Mouse (Mus musculus): ENCODE results near the gene Slc35b2.

Slc35b2 gene

DNA sequence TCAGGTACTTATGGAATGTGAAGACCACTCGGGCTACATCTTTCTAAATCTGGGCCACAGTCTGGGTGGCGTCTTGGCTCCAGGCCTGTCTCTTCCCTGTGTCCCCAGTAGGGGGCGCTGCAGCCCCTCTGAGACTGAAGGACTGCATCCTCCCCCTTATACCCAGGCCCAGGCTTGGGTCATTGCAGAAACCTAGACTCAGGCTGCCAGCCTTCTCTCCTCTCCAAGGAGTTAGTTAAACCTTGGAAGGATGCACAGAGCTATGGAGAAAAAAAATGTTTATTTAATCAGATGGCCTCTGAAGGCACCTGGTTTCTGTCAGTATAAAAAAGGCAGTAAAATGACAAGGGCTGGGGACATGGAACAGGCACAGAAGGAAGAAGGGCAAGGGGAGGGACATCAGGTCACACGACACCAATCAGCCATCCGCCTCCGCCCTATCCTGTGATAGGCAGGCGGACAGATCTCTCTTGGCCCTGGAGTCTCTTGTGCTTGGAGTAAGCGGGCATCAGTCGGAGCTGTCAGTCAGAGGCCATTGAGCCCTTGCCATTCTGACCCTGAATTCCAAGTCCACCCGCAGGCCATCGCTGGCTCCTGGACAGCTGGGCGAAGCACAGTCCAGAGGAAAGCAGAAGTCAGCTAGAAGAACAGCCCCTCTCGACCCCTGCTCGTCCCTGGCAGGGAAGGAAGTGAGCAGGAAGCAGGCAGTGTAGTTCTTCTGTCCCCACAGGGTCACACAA lies 21.4 kb downstream of the Slc35b2 start:
- peak; percentile 79 for DNase-seq

DNA sequence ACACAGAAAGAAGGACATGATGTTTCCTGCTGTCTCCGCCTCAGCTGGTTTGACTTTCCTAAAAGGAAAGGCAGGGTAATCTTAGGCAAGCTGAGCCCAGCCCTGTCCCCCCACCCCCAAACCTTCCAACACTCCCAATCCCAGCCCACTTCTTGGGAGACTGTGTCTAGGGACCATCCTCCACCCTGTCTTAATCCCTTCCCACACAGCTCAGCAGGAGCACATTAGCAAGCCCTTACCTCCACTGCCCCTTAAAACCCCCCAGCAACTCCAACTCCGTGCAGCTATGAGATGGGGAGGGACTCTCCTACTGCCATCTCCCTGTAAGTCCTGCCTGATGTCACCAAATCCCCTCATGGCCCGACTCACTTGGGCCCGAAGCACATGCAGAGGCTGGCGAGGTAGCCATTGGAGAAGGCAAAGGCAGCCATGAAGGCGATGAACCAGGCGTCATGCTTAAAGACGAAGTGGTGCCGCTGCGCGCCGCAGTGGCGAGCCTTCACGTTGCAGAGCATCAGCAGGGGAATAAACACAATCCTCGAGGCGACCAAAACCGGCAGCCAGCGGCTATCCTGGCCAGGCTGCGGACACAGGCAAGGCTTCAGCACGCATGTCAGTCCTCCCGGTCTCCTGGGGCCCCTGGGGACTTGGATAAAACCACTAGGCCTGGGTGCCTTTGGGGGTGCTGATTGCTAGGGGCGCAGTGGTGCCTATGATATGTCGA lies 22.2 kb downstream of the Slc35b2 start:
- DNase-seq = peak; percentile 17

DNA sequence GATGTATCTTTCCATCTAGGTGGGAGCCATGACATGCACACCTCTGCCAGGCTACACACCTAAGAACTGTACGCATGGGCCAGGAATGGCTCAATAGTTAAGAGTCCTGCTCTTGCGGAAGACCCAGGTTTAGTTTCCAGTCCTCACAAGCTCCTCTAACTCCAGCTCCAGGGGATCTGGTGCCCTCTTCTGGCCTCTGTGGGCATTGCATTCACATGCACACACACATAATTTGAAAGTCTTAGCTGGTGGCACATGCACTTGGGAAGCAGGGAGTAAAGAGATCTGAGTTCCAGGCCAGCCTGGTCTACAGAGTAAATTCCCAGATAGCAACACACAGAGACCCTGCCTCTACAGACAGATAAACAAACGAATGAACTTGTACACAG lies 22.8 kb downstream of the Slc35b2 start:
- DNase-seq = peak; percentile 34

DNA sequence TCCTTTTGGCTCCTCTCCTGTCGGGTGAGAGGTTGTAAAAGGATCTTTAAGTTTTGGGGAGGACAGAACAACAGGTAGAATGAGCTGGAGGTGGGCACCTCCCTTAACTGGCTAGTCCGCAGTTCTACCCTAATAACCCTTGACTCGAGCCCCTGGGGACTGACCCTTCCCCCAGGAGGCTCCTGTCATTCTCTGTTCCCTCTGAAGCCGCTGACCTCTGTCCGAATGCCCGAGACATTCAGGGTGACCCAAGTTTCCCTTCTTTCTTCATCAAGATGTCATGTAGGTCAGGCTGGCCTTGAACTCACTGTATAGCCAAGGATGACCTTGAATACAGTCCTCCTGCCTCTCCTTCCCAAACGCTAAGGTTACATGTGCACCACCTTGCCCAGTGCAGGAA lies 24.7 kb downstream of the Slc35b2 start:
- peak; percentile 5 for DNase-seq

DNA sequence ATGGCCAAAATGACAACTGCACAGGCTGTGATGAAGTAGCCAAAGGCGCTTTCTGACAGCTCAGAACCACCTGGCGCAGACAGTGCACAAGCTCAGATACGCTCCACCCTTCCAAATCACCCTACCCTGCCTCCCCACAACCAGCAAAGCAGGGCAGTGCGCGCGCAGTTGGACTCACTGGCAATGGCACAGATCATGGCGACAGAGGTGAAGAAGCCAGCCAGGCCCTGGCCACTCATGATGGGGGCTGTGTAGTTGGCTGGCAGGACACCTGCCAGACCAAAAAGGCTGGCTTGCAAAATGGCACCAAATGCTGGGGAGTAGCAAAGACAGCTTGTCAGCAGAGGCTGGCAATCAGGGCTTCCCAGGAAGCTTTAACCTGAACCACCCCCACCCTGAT lies 25.6 kb downstream of the Slc35b2 start:
- DNase-seq = peak; percentile 49

DNA sequence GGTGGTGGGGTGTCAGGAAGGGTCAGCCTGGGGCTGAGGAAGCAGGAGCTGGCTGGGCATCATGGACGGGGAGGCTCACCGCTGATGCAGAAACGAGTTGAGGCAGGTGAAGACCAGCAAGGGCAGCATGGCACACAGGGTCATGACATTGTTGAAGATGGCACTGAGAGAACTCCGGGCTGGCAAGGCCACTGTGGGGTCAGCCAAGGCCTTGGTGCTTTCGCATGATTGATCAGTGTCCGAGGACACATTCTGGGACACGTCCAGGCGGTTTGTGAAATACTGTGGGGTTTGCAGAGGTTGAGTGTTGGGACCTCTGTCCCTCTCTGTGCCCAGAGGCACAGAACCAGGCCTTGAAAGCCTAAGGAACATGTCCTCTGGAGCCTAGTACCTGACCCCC lies 26.2 kb downstream of the Slc35b2 start:
- peak; percentile 19 for DNase-seq

DNA sequence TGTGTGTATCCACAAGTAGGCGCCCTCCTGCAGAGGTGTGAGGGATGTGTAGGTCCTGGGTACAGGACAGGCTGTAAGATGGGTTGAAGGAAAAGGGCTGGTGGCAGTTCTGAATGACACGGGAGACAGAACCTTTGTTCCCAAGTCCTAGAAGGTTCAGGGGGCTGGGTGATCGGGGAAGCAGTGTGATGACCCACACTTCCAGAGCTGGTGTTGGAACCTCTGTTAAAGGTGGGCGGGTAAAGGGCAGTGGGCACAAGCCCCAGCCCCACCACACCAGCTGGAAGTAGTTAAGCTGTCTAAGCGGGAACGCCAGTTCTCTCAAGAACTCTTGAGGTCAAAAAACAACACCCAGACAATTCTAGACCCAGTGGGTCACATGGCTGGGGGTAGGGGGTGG lies 26.7 kb downstream of the Slc35b2 start:
- peak; percentile 8 for DNase-seq

DNA sequence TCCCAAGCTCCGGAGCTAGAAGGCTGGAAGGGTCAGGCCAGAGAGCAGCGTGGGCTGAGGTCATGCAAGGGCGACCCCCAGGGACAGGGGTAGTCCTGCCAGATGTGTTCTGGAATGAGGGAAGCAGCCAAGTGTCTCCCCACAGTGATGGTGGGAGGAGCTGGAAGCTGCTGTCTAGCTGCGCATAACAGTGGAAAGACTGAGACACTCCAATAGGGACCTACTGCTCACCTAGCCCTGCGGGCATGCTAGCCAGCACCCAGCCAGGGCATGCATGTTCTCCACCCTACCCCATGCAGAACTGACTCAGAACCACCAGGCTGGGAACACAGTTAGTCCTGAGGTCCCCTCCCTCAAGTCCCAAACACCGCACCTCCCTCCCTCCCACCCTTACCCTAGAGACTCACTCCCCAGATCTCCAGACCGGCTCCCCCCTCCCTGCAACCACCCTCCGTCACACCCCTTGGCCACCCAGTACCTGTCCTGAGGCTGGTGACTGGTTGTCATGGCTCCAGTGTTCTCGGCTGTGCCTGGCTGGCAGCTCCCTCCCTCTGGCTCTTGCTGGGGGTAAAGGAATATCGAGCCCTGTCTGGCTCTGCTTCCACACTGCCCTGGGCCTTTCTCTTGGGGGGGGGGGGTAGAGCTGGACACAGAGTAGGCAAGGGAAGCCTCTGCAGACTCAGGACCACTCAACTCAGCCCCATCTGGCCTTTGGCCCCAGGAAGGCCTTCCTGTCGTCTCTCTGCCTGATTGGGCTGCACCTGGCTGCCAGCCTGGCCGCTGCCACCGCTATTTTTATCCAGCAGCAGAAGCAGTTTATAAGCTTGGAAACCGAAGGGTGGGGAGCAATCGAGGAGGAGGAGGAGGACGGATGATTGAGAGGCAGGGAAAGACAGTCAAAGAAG lies 28.3 kb downstream of the Slc35b2 start:
- DNase-seq = peak; percentile 46

DNA sequence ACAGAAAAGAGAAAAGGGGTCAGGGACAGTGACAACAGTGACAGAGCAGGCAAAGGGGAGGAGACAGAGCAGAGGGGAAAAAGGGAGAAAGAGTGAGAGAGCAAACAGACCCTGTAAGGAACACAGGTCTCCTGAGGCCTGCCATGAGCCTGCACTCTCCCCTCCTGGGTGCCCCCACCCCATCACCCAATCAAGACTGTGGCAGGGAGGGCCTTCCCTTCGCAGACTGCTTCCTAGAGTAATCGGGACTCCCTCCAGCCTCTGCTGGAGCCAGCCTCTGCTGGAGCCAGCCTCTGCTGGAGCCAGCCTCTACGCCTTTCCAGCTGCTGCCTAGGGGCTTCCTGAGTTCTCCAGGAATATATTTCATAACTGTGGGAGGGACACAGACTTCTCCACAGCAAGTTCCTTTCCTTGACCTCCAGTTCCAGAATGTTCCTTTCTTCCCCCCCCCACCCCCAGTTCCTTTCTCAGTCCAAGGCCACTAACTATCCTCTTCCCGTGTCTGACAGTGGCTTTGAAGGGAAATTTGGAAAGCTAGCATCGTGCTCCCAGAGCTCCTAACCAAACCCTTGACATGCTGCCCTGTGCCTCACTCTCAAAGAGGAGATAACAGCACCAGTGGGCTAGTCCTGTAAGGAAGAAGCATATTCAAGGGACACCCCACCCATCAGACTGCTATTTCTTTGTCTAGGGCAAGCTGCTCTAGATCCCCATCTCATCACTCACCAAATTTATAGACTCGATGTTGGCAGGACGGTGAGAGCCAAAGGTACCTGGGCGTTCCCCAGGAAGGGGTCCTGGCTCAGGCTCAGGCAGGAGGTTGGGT lies 29.1 kb downstream of the Slc35b2 start:
- DNase-seq = peak; percentile 43

DNA sequence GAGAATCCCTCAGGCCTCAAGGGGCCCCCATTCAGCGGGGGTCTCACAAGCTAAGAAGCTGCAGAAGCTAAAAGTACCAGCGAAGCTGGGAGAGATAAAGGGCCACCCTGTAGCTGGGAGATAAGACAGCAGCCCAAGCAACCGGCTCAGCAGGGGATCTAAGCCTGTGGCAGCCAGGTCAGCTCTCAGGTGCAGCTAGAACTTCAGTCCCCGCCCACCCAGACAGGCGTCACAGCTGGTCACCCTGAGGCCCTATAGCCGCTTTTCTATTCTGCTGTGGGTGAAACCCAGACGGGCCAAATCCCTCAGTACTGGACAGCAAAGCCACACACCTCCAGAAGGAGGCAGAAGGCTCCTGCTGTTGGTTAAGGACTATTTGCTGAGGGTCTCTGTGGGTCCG lies 29.8 kb downstream of the Slc35b2 start:
- DNase-seq = peak; percentile 37

DNA sequence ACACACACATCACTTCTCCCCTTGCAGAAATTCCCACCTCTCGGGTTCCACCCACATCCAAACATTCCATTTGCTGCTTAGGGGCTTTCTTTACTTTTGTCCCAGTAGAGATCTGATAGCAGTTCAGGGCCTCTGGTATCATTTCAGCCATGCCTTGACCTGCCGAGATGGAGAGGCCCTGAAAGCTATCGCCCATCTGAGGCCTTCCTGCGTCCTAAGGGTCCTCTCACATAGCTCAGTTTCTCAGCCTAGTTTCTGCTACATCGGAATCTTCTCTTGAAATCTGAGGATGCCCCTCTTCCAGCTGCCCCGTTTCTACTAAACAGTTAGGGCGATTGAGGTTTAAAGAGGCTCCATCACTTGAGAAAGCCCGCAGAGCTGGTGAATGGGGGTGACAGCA lies 30.5 kb downstream of the Slc35b2 start:
- DNase-seq = no peak

DNA sequence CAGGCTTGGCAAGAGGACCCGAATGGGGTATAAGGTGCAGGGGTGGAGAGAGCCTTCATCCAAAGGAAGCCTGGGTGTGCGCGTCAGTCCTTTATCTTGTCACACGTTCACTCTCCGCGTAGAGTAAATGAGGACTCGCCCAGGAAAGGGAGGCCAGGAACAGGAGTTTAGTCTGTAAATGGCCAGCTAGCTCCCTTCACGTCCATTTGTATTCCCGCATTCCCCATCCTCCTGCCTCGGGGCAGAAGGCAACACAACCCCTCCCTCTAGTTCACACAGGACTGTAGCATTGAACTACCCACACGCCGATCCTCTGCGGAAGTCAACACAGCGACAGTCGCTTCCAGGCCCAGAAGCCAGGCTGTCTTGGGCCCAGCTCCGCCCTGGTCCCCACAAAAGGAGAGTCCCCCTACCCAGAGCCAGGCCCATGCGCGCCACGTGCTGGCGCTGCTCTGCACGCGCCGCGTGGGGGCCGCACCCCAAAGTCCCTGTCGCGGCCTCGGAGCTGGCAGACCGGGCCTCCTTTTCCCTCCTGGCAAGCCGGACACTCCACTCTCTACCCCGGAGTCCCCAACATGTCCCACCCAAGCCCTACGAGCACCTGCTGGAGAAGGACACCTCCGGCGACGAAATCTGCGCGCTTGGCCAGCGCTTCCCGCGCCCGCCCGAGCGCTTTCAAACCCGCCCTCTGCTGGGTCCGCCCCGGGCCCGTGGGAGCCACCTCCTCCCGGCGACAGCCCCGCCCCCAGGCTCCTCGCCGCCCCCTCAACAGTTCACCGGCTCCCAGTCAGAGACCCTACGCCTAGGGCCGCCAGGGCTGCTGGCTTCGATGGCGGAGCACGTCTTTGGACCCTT lies 31.4 kb downstream of the Slc35b2 start:
- peak; percentile 76 for DNase-seq

DNA sequence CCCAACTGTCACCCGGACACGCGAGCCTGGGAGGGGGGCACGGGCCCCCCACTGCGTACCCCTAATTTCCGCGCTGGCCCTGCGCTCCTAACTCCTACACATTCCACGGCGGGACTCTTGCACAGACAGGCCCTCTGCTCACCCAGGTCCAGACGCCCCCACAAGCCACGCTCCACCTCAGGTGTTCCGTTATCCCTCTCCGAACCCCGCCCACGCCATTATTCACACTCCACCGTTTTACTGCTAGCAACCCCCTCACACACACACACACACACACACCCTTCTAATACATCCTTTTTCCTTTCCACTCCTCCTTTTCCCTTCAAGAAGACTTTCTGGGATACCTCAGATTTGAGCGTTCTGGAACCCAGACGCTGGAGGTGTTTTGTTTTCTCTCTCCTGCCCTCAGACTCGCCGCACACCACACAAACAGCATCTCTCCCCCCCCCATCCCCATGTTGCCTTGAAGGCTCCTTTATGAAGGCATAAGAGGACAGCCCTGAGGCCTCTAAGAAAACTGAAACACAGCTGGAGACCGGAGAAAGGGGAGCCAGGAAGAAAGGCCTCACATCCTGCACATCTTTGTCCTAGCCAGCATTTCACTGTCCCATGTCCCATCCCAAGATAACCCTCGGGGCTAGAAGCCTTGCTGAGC lies 32.2 kb downstream of the Slc35b2 start:
- no peak for DNase-seq

DNA sequence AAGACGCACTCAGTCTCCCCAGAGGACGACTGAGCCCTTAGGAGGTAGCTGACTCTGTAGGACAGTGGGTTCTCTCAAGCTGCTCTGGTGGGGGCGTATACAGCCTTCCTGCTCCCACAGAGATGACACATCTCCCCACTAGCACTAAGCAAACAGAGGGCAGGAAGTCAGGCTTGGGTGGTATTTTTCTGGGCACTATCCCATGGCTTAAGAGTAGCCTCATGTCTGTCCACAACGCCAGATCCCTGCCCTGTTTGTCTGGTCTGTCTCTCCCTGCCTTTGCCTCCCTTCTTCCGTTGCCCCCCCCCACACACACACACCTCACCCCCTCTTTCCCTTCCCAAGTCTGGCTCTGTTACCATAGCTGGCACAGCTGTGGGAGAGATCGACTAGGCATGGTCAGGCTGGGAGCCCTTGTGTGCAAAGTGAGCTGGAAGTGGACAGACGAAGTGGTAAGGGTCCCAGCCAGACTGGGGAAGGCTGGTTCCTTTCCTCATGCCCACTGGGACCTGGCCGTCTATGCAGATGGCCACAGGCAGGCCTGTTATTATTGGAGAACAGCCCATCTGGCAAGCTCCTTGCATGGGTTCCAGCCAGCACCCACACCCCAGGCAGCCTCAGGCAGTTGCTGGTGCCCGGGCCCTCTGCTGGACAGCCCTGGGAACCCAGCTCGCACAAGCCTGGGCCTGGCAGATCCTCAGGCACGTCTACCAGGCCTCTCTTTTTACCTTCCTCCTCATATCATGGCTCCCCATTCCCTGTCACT lies 33.1 kb downstream of the Slc35b2 start:
- DNase-seq = peak; percentile 68

DNA sequence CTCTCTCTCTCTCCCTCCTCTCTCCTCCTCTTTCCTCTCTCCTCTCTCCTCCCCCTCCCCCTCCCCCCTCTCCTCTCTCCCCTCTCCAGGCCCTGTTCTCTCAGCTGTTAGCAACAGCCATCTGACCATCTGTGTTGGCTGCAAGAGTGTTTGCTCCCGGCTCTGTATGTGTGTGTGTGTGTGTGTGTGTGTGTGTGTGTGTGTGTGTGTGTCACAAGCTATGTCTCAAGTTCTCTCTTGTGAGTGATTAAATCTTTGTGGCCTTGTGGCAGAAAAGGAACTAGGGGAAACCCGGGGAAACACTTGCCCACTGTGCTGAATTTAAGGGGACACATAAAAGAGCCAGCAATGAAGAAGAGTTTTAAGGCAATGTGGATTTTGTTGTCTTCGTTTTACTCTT lies 34.1 kb downstream of the Slc35b2 start:
- DNase-seq = peak; percentile 26

DNA sequence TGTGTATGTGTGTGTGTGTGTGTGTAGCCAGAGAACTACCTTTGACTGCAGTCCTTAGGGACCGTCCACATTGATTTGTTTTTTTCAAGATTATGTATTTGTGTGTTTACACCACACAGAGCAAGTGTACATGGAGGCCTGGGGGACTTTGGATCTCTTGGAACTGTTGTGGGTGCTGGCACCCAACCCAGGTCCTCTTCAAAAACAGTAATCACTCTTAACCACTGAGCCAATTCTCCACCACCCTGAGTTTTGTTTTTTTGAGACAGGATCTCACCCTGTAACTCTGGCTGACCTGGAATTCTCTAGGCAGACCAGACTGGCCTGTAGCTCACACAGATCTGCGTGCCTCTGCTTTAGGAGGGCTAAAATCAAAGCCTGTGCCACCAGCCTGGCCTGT lies 34.7 kb downstream of the Slc35b2 start:
- peak; percentile 11 for DNase-seq

DNA sequence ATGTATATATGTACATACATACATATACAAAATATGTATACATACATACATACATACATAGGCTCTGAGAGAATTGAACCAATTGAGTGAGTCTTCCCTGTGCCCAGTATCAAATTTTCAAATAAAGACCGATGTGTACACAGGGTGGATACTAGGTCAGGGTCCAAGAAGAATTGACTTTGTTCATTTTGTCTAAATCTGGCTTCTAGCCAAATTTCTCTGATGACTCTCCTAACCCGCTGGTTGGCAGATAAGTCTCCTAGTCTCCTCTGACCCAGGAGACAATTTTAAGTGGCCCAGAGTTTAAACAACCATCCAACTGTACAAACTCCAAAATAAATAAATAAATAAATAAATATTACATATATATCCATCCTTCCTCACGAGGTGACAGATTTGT lies 35.2 kb downstream of the Slc35b2 start:
- no peak for DNase-seq

DNA sequence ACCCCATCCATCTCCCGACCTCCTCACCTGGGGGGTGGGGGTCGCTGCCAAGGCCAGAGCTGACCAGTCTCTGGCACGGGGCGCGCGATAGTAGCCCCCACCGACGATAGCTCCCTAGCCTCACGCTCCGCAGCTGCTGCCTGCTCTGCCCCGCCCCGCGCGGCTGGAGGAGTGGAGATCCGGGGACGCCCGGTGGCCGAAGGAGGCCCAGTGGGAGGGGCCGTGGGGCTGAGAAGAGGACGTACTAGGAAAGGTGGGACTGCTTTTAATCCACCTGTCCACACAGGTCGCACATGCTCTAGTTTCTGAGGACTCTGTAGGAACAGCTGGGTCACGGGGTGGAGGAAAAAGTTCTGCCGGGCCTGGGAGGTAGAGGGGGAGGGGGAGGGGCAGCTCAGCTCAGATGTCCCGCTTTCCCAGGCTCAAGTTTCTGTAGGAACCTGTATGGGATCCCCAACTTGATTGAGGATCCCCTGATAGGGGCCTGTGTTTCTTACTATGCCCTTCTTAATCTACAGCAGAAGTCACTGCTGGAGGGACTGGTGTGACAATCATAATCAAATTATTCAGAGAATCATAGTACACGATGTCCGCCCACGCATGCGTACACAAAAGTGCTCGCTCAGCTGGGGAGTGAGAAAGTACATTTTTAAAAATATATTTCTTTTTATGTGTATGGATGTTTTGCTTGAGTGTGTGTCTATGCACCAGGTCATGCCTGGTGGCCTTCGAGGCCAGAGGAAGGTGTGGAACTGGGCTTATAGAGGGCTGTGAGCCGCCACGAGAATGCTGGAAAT lies 36.0 kb downstream of the Slc35b2 start, which contains the start of gene Slc29a1:
TSS of gene Slc29a1 (minus strand) at position 161 of the 797 bp plus-strand sequence.
- DNase-seq = peak; percentile 31

DNA sequence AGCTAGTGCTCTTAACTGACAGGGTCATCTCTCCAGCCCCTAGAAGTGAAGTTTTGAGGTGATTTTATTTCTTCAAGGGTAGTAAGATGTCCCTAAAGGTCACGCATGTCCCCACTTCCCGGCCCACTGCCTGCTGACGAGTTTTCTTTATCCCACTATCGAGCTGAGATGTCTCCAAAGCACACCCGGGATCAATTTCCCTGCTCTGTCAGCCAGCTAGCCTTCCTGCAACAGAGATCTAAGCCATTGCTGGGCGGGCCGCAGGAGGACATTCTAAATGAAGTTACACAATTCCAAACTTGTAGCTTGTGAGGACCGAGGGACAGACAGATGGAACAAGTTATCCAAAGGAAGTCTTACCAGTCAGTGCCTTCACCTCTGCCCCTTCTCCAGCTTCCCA lies 36.6 kb downstream of the Slc35b2 start:
- no peak for DNase-seq
